Mouse (Mus musculus): ENCODE results near the gene Fastkd1. TPM values are rescaled to one million over a fixed set of nuclear protein-coding genes. Genes with fewer than 3 reads are reported as not detected.
A peak's percentile ranks its signal among the peaks of the same experiment; 100 is the strongest.

Gene Fastkd1
- total and polyA plus RNA-seq, 3 experiments: 15.3 to 19.1 (median 18.5) TPM

DNA sequence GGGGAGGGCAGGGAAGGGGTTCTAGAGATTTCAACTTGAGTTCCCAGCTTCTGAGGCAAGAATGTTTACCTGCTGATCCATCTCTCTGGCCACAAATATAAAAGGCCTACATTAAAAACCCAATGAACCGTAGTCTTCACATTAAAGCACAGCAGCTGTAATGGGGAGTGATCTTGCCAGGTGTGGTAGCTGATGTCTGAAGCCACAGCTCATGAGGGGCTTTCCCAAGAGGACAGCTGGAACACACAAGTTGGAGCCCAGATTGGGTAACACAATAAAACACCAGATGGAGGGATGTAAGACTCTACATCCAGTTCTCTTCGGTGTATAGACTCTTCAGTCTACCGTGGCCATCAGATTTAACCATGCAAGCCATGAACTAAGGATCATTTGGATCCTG is 28.8 kb downstream of the Fastkd1 start:
- Histone ChIP-seq H3K4me1 (ENCODE audit: control insufficient read depth in 1 of 2, insufficient read depth in 2 of 2) (peaks cover 2 to 32% of the 10 kb centered on the region in 2 experiments; a peak in 2 of 4 replicates), H3K27me3 (replicated peaks) (no peaks in the 10 kb centered on the region), H3K9ac (ENCODE audit: insufficient read depth, low read depth) (no peak overlapping the region), H3K79me2 (replicated peaks; ENCODE audit: control insufficient read depth, extremely low read depth, insufficient read depth, poor library complexity, severe bottlenecking) (no peaks in the 10 kb centered on the region), H3K27ac (ENCODE audit: insufficient read depth, low read depth) (no peak overlapping the region), H3K9me3 (replicated peaks; ENCODE audit: low read length) (no peaks in the 10 kb centered on the region), H3K4me2 (ENCODE audit: insufficient read depth, low read depth, poor library complexity, severe bottlenecking) (no peak overlapping the region), H3K4me3 (replicated peaks in 1 of 3; ENCODE audit: low read depth in 2 of 3, low read length in 2 of 3, poor library complexity in 1 of 3) (no peak overlapping the region), H3K36me3 (replicated peaks in 1 of 2; ENCODE audit: control insufficient read depth in 1 of 2, insufficient read depth in 1 of 2, low read length in 1 of 2) (peaks cover 15 to 24% of the 10 kb centered on the region in 2 experiments)
- dilution Hi-C loops (cut with MboI; ENCODE audit: extremely low pct_ligation_motif_present, extremely low pct_unique_long_range_greater_than_20kb, low sequenced_read_pairs) (no loop called here), in situ Hi-C loops (cut with MboI; ENCODE audit: low pct_ligation_motif_present, low pct_unique_long_range_greater_than_20kb, low sequenced_read_pairs) (no loop called here)
- TF ChIP-seq GABPA (IDR thresholded peaks at IDR 0.05; ENCODE audit: insufficient replicate concordance, low read depth, low read length) (no peak), TBP (conservative IDR thresholded peaks at IDR 0.05; ENCODE audit: low read depth, low read length) (no peak), ZC3H11A (IDR thresholded peaks at IDR 0.05; ENCODE audit: low read depth, low read length) (no peak), TCF12 (IDR thresholded peaks at IDR 0.05; ENCODE audit: low read depth, low read length) (peak; percentile 61; the same call in 1 of the 2 replicates), ELF1 (IDR thresholded peaks at IDR 0.05; ENCODE audit: low read depth, low read length) (no peak), ETS1 (conservative IDR thresholded peaks at IDR 0.05; ENCODE audit: low read depth, low read length) (0 out of 2 replicates have a peak, but pooled peaks have one; percentile 13), JUN (IDR thresholded peaks at IDR 0.05; ENCODE audit: insufficient read depth, low read depth, low read length) (no peak), JUND (conservative IDR thresholded peaks at IDR 0.05; ENCODE audit: low read depth, low read length) (no peak), E2F4 (IDR thresholded peaks at IDR 0.05; ENCODE audit: insufficient replicate concordance, low read depth, low read length) (no peak), MAZ (IDR thresholded peaks at IDR 0.05; ENCODE audit: low read depth, low read length) (no peak), EP300 (IDR thresholded peaks at IDR 0.05; ENCODE audit: low read length) (peak; percentile 14; the same call in 1 of the 2 replicates), SIN3A (IDR thresholded peaks at IDR 0.05; ENCODE audit: low read length) (no peak), HCFC1 (IDR thresholded peaks at IDR 0.05; ENCODE audit: low read depth, low read length) (no peak), ZNF384 (IDR thresholded peaks at IDR 0.05; ENCODE audit: low read depth, low read length) (no peak), NRF1 (IDR thresholded peaks at IDR 0.05; ENCODE audit: low read depth, low read length) (no peak), MAX (IDR thresholded peaks at IDR 0.05; ENCODE audit: low read length) (no peak), MEF2A (IDR thresholded peaks at IDR 0.05; ENCODE audit: borderline replicate concordance, low read depth, low read length) (no peak)
- peak; percentile 46 for DNase-seq (ENCODE audit: extremely low read depth)

DNA sequence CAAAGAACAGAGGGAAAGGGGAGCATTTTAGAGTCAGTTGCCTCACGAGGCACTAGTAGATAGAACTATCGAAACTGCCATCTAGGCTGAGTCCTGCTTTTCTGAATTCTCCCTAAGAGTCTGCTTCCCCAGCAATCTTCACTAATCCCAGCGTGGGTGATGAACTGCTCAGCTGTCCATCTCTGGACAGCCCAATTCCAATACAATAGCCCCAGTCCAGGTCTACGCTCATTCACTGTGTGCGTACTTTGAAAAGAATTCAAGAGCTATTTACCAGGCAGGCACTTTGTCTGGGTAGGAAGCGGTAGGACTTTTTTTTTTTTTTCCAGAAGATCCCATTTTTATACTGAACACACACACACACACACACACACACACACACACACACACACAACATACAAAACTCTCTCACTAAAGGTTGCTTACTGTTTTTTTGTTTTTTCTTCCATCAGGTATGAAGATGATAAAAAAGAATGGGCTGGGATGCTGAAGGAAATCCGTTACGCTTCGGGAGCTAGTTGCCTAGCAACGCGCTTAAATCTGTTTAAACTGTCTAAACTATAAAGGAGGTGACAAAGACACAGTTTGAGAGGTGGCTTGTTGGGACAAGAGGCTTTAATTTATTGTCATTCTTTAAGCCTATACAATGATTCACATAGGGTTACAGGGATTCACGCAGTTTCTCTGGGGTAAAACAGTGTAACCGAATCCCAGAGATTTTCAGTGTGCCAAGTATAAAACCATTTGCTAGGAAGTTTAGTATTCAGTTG is 30.1 kb downstream of the Fastkd1 start:
- no peaks in the 10 kb centered on the region for H3K27me3 ChIP-seq (replicated peaks)
- in situ Hi-C loops (cut with MboI; ENCODE audit: low pct_ligation_motif_present, low pct_unique_long_range_greater_than_20kb, low sequenced_read_pairs) (no loop called here), dilution Hi-C loops (cut with MboI; ENCODE audit: extremely low pct_ligation_motif_present, extremely low pct_unique_long_range_greater_than_20kb, low sequenced_read_pairs) (no loop called here)
- no peaks in the 10 kb centered on the region for H3K79me2 ChIP-seq (replicated peaks; ENCODE audit: control insufficient read depth, extremely low read depth, insufficient read depth, poor library complexity, severe bottlenecking)
- no peak overlapping the region for H3K9ac ChIP-seq (ENCODE audit: insufficient read depth, low read depth)
- no peak overlapping the region for H3K4me3 ChIP-seq (replicated peaks in 1 of 3; ENCODE audit: low read depth in 2 of 3, low read length in 2 of 3, poor library complexity in 1 of 3)
- H3K36me3 ChIP-seq (replicated peaks in 1 of 2; ENCODE audit: control insufficient read depth in 1 of 2, insufficient read depth in 1 of 2, low read length in 1 of 2): peaks cover 9 to 17% of the 10 kb centered on the region in 2 experiments
- no peak for DNase-seq (ENCODE audit: extremely low read depth)
- peaks cover 2 to 32% of the 10 kb centered on the region in 2 experiments; a peak in 2 of 4 replicates for H3K4me1 ChIP-seq (ENCODE audit: control insufficient read depth in 1 of 2, insufficient read depth in 2 of 2)
- no peak overlapping the region for H3K27ac ChIP-seq (ENCODE audit: insufficient read depth, low read depth)
- no peak overlapping the region for H3K4me2 ChIP-seq (ENCODE audit: insufficient read depth, low read depth, poor library complexity, severe bottlenecking)
- no peak for TF ChIP-seq GABPA (IDR thresholded peaks at IDR 0.05; ENCODE audit: insufficient replicate concordance, low read depth, low read length)
- TF ChIP-seq IRF4 (IDR thresholded peaks at IDR 0.05; ENCODE audit: low read depth, low read length): no peak
- no peak for TF ChIP-seq TBP (conservative IDR thresholded peaks at IDR 0.05; ENCODE audit: low read depth, low read length)
- TF ChIP-seq MAZ (IDR thresholded peaks at IDR 0.05; ENCODE audit: low read depth, low read length): no peak
- no peak for TF ChIP-seq ETS1 (conservative IDR thresholded peaks at IDR 0.05; ENCODE audit: low read depth, low read length)
- TF ChIP-seq USF1 (IDR thresholded peaks at IDR 0.05; ENCODE audit: low read depth, low read length): no peak
- TF ChIP-seq POLR2A (IDR thresholded peaks at IDR 0.05; ENCODE audit: low read depth, low read length): no peak
- TF ChIP-seq CHD1 (IDR thresholded peaks at IDR 0.05; ENCODE audit: low read depth, low read length): no peak
- no peak for TF ChIP-seq JUN (IDR thresholded peaks at IDR 0.05; ENCODE audit: insufficient read depth, low read depth, low read length)
- no peak for TF ChIP-seq SIN3A (IDR thresholded peaks at IDR 0.05; ENCODE audit: low read length)
- TF ChIP-seq NRF1 (IDR thresholded peaks at IDR 0.05; ENCODE audit: low read depth, low read length): no peak
- TF ChIP-seq MEF2A (IDR thresholded peaks at IDR 0.05; ENCODE audit: borderline replicate concordance, low read depth, low read length): no peak
- no peak for TF ChIP-seq ZMIZ1 (IDR thresholded peaks at IDR 0.05; ENCODE audit: low read depth, low read length)
- TF ChIP-seq MXI1 (IDR thresholded peaks at IDR 0.05; ENCODE audit: low read depth, low read length): no peak
- no peak for TF ChIP-seq POLR2AphosphoS2 (IDR thresholded peaks at IDR 0.05; ENCODE audit: low read depth, low read length)
- no peak for TF ChIP-seq BHLHE40 (IDR thresholded peaks at IDR 0.05; ENCODE audit: low read depth, low read length)
- TF ChIP-seq MAFK (IDR thresholded peaks at IDR 0.05; ENCODE audit: insufficient replicate concordance, low read length): no peak
- TF ChIP-seq ELF1 (IDR thresholded peaks at IDR 0.05; ENCODE audit: low read depth, low read length): no peak
- no peak for TF ChIP-seq ZKSCAN1 (IDR thresholded peaks at IDR 0.05; ENCODE audit: borderline replicate concordance, low read depth, low read length)
- no peaks in the 10 kb centered on the region for H3K9me3 ChIP-seq (replicated peaks; ENCODE audit: low read length)
